Mouse (Mus musculus) intestine, postnatal 0 days (tissue): ENCODE measurements around the gene Tmem141. TPM values are rescaled to one million over a fixed set of nuclear protein-coding genes. Genes with fewer than 3 reads are reported as not detected.

Source experiments
- ATAC-seq: fragments of 200-750 bp; cut with Nextera tagmentation; 2 replicates; pipeline ENCODE4 v1.8.0; 2017; ENCODE audit warnings: mild to moderate bottlenecking, moderate TSS enrichment, moderate library complexity
- H3K27ac ChIP-seq: fragments of 300-500 bp; sonication (generic); 2 replicates; pipeline ENCODE4 v1.5.1; 2014; ENCODE audit warnings: mild to moderate bottlenecking, low read depth, low read length, moderate library complexity
- H3K27me3 ChIP-seq: fragments of 300-500 bp; sonication (generic); replicated peaks from 2 replicates; pipeline ENCODE4 v1.6.1; 2014; ENCODE audit warnings: low read length, mixed read lengths; ENCODE audit not compliant: control insufficient read depth, insufficient read depth
- H3K36me3 ChIP-seq: fragments of 300-500 bp; sonication (generic); 2 replicates; pipeline ENCODE4 v1.6.1; 2014; ENCODE audit warnings: mild to moderate bottlenecking, moderate library complexity; ENCODE audit not compliant: control insufficient read depth, insufficient read depth
- H3K4me1 ChIP-seq: fragments of 300-500 bp; sonication (generic); replicated peaks from 2 replicates; pipeline ENCODE4 v1.6.1; 2014; ENCODE audit warnings: antibody characterized with exemption, low read length, mixed read lengths; ENCODE audit not compliant: control insufficient read depth, insufficient read depth
- H3K4me2 ChIP-seq: fragments of 300-500 bp; sonication (generic); replicated peaks from 2 replicates; pipeline ENCODE4 v1.6.1; 2014; ENCODE audit warnings: low read depth, mild to moderate bottlenecking, moderate library complexity
- H3K4me3 ChIP-seq: fragments of 300-500 bp; sonication (generic); 2 replicates; pipeline ENCODE4 v1.5.1; 2014; ENCODE audit warnings: low read depth, low read length
- H3K9ac ChIP-seq: fragments of 300-500 bp; sonication (generic); 2 replicates; pipeline ENCODE4 v1.6.1; 2014; ENCODE audit warnings: mild to moderate bottlenecking, low read depth, low read length
- H3K9me3 ChIP-seq: fragments of 300-500 bp; sonication (generic); 2 replicates; pipeline ENCODE4 v1.6.1; 2016; ENCODE audit warnings: mixed run types; ENCODE audit not compliant: control insufficient read depth
- CTCF ChIP-seq: sonication (generic); IDR thresholded peaks from 2 replicates; pipeline ENCODE4 v1.5.1; 2016; ENCODE audit warnings: low read depth, mild to moderate bottlenecking, control low read depth, antibody characterized with exemption, moderate library complexity
- WGBS: fragments of 180-500 bp; shearing (Covaris S2); extraction: QIAGEN DNeasy Blood & Tissue Kit; methylation state at CpG from one replicate; pipeline ENCODE4 v1.1.7; 2014; 5-methylcytosine and 5-hydroxymethylcytosine counted together
- polyA plus RNA-seq: library from polyadenylated mRNA; unstranded; fragments of >200 nt; fragmentation: Nextera tagmentation; extraction: Ambion mirVana; gene quantifications from 2 replicates; pipeline ENCODE4 v1.2.1, GENCODE M21; 2015

Gene Tmem141
- polyA plus RNA-seq, 1 experiment from 2014 or later = 23.0 TPM

- WGBS = 19% methylated on average over 19 of the region's 22 CpGs
Observed at GRCm38 (mm10) chr2:25616398-25616797, 5.4 kb downstream of the Tmem141 start.

GRCm38 (mm10) chr2:25608671-25609070, 13.1 kb downstream of the Tmem141 start:
- H3K27ac ChIP-seq = no peak overlapping the region
- H3K9ac ChIP-seq = no peak overlapping the region
- H3K4me2 ChIP-seq = peak overlapping the region; percentile 90
- H3K4me3 ChIP-seq = peak overlapping the region; percentile 96; the same call in 1 of the 2 replicates
- no peaks in the 10 kb centered on the region for H3K27me3 ChIP-seq
- no peak for TF ChIP-seq CTCF
- H3K9me3 ChIP-seq = no peaks in the 10 kb centered on the region
- ATAC-seq = no peak; the same call in 1 of the 2 replicates
- H3K36me3 ChIP-seq = no peaks in the 10 kb centered on the region
- H3K4me1 ChIP-seq = peaks cover 10% of the 10 kb centered on the region; the same call in 1 of the 2 replicates
- WGBS = 44% methylated on average over 10 of the region's 10 CpGs

More at GRCm38 (mm10) chr2:25616398-25616797, 5.4 kb downstream of the Tmem141 start:
- H3K36me3 ChIP-seq = no peaks in the 10 kb centered on the region; the same call in 1 of the 2 replicates
- peak overlapping the region; percentile 54 for H3K4me2 ChIP-seq
- no peaks in the 10 kb centered on the region for H3K4me1 ChIP-seq
- H3K9ac ChIP-seq = no peak overlapping the region
- H3K27me3 ChIP-seq = peaks cover 14% of the 10 kb centered on the region; the same call in 1 of the 2 replicates
- ATAC-seq = no peak
- H3K4me3 ChIP-seq = peak overlapping the region; percentile 20
- TF ChIP-seq CTCF = no peak
- H3K9me3 ChIP-seq = no peaks in the 10 kb centered on the region
- no peak overlapping the region for H3K27ac ChIP-seq

DNA sequence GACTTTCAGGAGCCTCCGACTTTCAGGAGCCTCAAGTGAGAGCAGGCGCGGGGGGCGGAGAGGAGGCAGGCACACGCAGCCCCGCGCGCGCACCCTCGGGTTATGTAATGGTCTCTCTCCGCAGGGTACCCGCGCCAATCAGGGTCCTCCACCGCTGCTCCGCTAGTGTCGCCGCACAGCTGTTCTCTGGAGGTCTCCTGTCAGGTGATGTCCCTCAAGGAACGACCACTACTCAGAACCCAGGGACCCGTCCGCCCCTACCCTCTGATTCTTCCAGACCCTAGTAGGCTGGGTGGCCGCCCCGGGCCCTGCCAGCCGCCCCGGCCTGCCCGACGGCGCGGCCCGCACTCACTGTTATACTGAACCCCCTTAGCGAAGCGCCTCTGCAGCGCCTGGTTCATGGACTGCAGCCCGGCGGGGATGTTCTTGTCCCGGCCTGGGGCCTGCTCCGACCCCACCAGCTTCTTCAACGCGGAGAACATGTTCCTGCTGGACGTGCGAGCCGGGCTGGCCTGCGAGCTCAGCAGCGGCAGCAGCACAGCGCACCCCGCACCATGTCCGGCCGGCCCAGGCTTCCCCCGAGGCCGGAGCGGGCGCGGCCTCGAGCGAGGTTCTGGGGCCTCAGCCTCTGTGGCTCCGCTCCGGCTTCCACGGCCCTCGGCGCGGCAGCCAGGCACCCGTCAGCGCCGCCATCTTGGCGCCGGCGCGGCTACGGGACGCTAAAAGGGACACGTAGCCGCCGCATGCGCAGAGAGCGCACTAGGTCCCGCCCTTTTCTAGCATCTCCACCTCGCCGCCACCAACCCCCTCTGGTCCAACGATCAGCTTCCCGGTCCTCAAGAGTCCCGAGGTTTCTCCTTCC, 13.8 kb downstream of the Tmem141 start, which contains the start of gene Rabl6:
TSS of gene Rabl6 (minus strand) at position 761 of the 862 bp plus-strand sequence.
- Histone ChIP-seq H3K4me3 (peak within 1 kb of the TSS; percentile 96), H3K27ac (peak within 1 kb of the TSS; percentile 87), H3K9ac (peak within 1 kb of the TSS; percentile 96), H3K36me3 (peaks cover 1% of the 10 kb centered on the region; the same call in 1 of the 2 replicates), H3K9me3 (no peaks in the 10 kb centered on the region), H3K4me2 (peak within 1 kb of the TSS; percentile 90), H3K27me3 (no peaks in the 10 kb centered on the region), H3K4me1 (peaks cover 10% of the 10 kb centered on the region; the same call in 1 of the 2 replicates)
- WGBS = under 1% methylated on average over 70 of the region's 80 CpGs
- TF ChIP-seq CTCF = no peak
- ATAC-seq = peak; percentile 88

DNA sequence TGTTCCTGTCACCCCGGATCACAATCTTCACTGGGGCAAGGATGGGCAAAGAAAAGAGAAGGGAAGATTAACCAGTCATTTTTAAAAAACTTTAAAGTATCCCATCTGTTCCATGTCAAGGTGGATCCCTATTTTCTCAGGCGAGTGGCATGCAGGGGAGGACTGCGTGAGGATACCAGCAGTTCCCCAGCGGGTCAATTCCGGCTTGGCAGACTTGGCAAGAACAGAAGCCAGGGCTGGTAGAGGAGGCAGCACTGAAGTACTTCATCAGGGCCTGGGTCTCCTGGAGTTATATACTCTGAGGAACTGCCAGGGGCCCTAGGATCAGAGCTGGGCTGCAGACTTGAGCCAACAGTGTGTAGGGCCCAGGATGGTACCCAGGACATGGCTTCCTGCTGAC, 19.3 kb downstream of the Tmem141 start:
- Histone ChIP-seq H3K27me3 (no peaks in the 10 kb centered on the region), H3K9me3 (no peaks in the 10 kb centered on the region), H3K9ac (no peak overlapping the region), H3K4me3 (no peak overlapping the region), H3K36me3 (peaks cover 54% of the 10 kb centered on the region), H3K27ac (no peak overlapping the region), H3K4me2 (no peak overlapping the region), H3K4me1 (0 out of 2 replicates have a peak, but pooled peaks cover 5% of the 10 kb centered on the region)
- no peak for TF ChIP-seq CTCF
- no peak for ATAC-seq
- 92% methylated on average over 5 of the region's 5 CpGs for WGBS

DNA sequence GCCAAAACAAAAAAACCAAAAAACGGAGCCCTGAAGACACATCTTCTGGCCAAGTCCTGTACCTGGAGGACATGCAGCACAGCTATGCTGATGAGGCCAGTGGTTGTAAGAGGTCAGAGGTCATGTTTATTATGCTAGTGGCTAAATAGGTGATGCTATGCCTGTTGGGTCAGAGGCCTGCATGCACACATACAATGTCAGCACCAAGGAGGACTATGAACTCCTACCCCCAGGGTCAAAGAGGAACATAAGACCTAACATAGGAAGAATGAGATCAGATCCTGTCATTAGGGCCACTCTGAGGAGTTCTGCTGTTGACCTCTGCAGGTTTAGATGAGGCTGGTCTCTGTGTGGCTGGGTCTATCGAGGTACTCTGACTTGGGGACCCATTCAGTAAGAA, 21.8 kb downstream of the Tmem141 start:
- Histone ChIP-seq H3K9ac (no peak overlapping the region), H3K27me3 (no peaks in the 10 kb centered on the region), H3K36me3 (peaks cover 77% of the 10 kb centered on the region), H3K4me2 (no peak overlapping the region), H3K4me3 (no peak overlapping the region), H3K27ac (no peak overlapping the region), H3K4me1 (no peaks in the 10 kb centered on the region), H3K9me3 (no peaks in the 10 kb centered on the region)
- no peak for TF ChIP-seq CTCF
- ATAC-seq = 0 out of 2 replicates have a peak, but pooled peaks have one; percentile 22
- 90% methylated on average over 2 of the region's 2 CpGs for WGBS

GRCm38 (mm10) chr2:25598749-25599148, 23.1 kb downstream of the Tmem141 start:
- Histone ChIP-seq H3K36me3 (peaks cover 84% of the 10 kb centered on the region), H3K27me3 (no peaks in the 10 kb centered on the region), H3K27ac (no peak overlapping the region), H3K9ac (no peak overlapping the region), H3K4me3 (no peak overlapping the region), H3K4me2 (no peak overlapping the region), H3K4me1 (no peaks in the 10 kb centered on the region), H3K9me3 (no peaks in the 10 kb centered on the region)
- TF ChIP-seq CTCF = no peak
- WGBS = 97% methylated on average over 1 of the region's 1 CpGs
- ATAC-seq = no peak
